Mouse (Mus musculus): Measurements from ENCODE around the gene Zfp68. TPM values are rescaled to one million over a fixed set of nuclear protein-coding genes. Genes with fewer than 3 reads are reported as not detected.
A peak's percentile ranks its signal among the peaks of the same experiment; 100 is the strongest.
"Not testable (repeated sequence)": the region's sequence is repeated elsewhere in the genome, so short reads cannot be mapped to it uniquely, and the experiment has no call there.

Gene Zfp68
- polyA plus RNA-seq (2015; fragmentation: Nextera tagmentation; extraction: Ambion mirVana) = 63.2 and 66.1 TPM in 2 replicates

- DNase-seq (ENCODE audit: low spot score) = peak; percentile 96
Observed at GRCm38 (mm10) chr5:138619211-138620128, at the start of gene Zfp68. Gene Zfp68 (minus strand): TSS chr5:138619761.

GRCm38 (mm10) chr5:138658922-138659321 lies 39.4 kb upstream of the Zfp68 start:
- DNase-seq (ENCODE audit: low spot score) = peak; percentile 70

GRCm38 (mm10) chr5:138657854-138658253 lies 38.3 kb upstream of the Zfp68 start:
- peak; percentile 64 for DNase-seq (ENCODE audit: low spot score)

GRCm38 (mm10) chr5:138657407-138657806 lies 37.8 kb upstream of the Zfp68 start:
- DNase-seq (ENCODE audit: low spot score) = no peak

- DNase-seq (ENCODE audit: low spot score) = peak; percentile 45
Observed at GRCm38 (mm10) chr5:138656477-138657156, 37.1 kb upstream of the Zfp68 start.

- no peak for DNase-seq (ENCODE audit: low spot score)
Observed at GRCm38 (mm10) chr5:138652911-138653310, 33.4 kb upstream of the Zfp68 start.

GRCm38 (mm10) chr5:138641761-138642160 lies 22.2 kb upstream of the Zfp68 start:
- DNase-seq (ENCODE audit: low spot score) = no peak

GRCm38 (mm10) chr5:138641081-138641480 lies 21.5 kb upstream of the Zfp68 start:
- no peak for DNase-seq (ENCODE audit: low spot score)

- DNase-seq (ENCODE audit: low spot score) = no peak
Observed at GRCm38 (mm10) chr5:138636486-138636885, 16.9 kb upstream of the Zfp68 start.

- no peak for DNase-seq (ENCODE audit: low spot score)
Observed at GRCm38 (mm10) chr5:138623478-138623875, 3.9 kb upstream of the Zfp68 start.

- DNase-seq (ENCODE audit: low spot score) = peak; percentile 94
Observed at GRCm38 (mm10) chr5:138622645-138623477, 3.3 kb upstream of the Zfp68 start, which contains the start of gene A430033K04Rik. Gene A430033K04Rik (plus strand): TSS chr5:138622859.

- DNase-seq (ENCODE audit: low spot score) = no peak
Observed at GRCm38 (mm10) chr5:138620836-138621235, 1.3 kb upstream of the Zfp68 start.

GRCm38 (mm10) chr5:138618353-138618752 lies 1.2 kb downstream of the Zfp68 start:
- peak; percentile 15 for DNase-seq (ENCODE audit: low spot score)

- no peak for DNase-seq (ENCODE audit: low spot score)
Observed at GRCm38 (mm10) chr5:138587396-138587795, 32.2 kb downstream of the Zfp68 start.

GRCm38 (mm10) chr5:138571623-138572022 lies 47.9 kb downstream of the Zfp68 start:
- DNase-seq (ENCODE audit: low spot score) = peak; percentile 68

- not testable (repeated sequence) for DNase-seq (ENCODE audit: low spot score)
Observed at GRCm38 (mm10) chr5:138564612-138565011, 54.9 kb downstream of the Zfp68 start, which contains the start of gene 1700123K08Rik. Gene 1700123K08Rik (minus strand): TSS chr5:138564712.

Small RNAs within 50 kb of the gene (microRNA-seq; reads per million reads assigned to microRNA genes)
- not detected for gene Gm24082 (ENCODE audit: borderline number of aligned reads)

Other genes starting within 250 kb of the Zfp68 start
- gene Zfp157, start 178.3 kb downstream of the Zfp68 start, polyA plus RNA-seq (2015; fragmentation: Nextera tagmentation; extraction: Ambion mirVana) = 19.2 and 22.6 TPM in 2 replicates
- not detected in 2 replicates for gene 1700123K08Rik, start 55.0 kb downstream of the Zfp68 start, polyA plus RNA-seq (2015; fragmentation: Nextera tagmentation; extraction: Ambion mirVana)
- 7.0 and 9.2 TPM in 2 replicates for gene A430033K04Rik, start 3.1 kb upstream of the Zfp68 start, polyA plus RNA-seq (2015; fragmentation: Nextera tagmentation; extraction: Ambion mirVana)
- 2.7 and 3.0 TPM in 2 replicates for gene Fam20c, start 134.8 kb upstream of the Zfp68 start, polyA plus RNA-seq (2015; fragmentation: Nextera tagmentation; extraction: Ambion mirVana)
- 0.48 TPM in 1 of 2 replicates, not detected in the other for gene Gm5294, start 200.3 kb upstream of the Zfp68 start, polyA plus RNA-seq (2015; fragmentation: Nextera tagmentation; extraction: Ambion mirVana)

All from thymus, postnatal 0 days (tissue).